Mouse (Mus musculus): Measurements from ENCODE around the gene Bbox1. TPM values are rescaled to one million over a fixed set of nuclear protein-coding genes. Genes with fewer than 3 reads are reported as not detected.

Gene Bbox1
- polyA plus RNA-seq (2017; shearing (Covaris generic)) = not detected

GRCm38 (mm10) chr2:110314509-110315155 lies at the start of gene Bbox1:
TSS of gene Bbox1 (minus strand) at chr2:110314560.

GRCm38 (mm10) chr2:110362432-110363283 lies 48.3 kb upstream of the Bbox1 start, which contains the start of gene Fibin:
TSS of gene Fibin (minus strand) at chr2:110363183.

Other genes starting within 250 kb of the Bbox1 start
- not detected for gene Fibin, start 48.6 kb upstream of the Bbox1 start, polyA plus RNA-seq (2017; shearing (Covaris generic))